Mouse (Mus musculus) forebrain, embryonic 12.5 days (tissue): ENCODE data around the gene Ccdc66. TPM values are rescaled to one million over a fixed set of nuclear protein-coding genes. Genes with fewer than 3 reads are reported as not detected.

Experiments used
- ATAC-seq: fragments of 200-750 bp; cut with Nextera tagmentation; 2 replicates; pipeline ENCODE4 v1.8.0; 2017; ENCODE audit warnings: moderate TSS enrichment; ENCODE audit not compliant: low FRiP score
- H3K27ac ChIP-seq: fragments of 300-500 bp; sonication (generic); 2 replicates; pipeline ENCODE4 v1.5.1; 2016; ENCODE audit warnings: mild to moderate bottlenecking
- H3K27me3 ChIP-seq: fragments of 300-500 bp; sonication (generic); 2 replicates; pipeline ENCODE4 v1.6.1; 2016; ENCODE audit warnings: mild to moderate bottlenecking
- H3K36me3 ChIP-seq: fragments of 300-500 bp; sonication (generic); replicated peaks from 2 replicates; pipeline ENCODE4 v1.6.1; 2016; ENCODE audit warnings: mild to moderate bottlenecking
- H3K4me1 ChIP-seq: fragments of 300-500 bp; sonication (generic); 2 replicates; pipeline ENCODE4 v1.6.1; 2016
- H3K4me2 ChIP-seq: fragments of 300-500 bp; sonication (generic); 2 replicates; pipeline ENCODE4 v1.6.1; 2016; ENCODE audit warnings: mild to moderate bottlenecking, moderate library complexity
- H3K4me3 ChIP-seq: fragments of 300-500 bp; sonication (generic); replicated peaks from 2 replicates; pipeline ENCODE4 v1.5.1; 2016; ENCODE audit warnings: mild to moderate bottlenecking
- H3K9ac ChIP-seq: fragments of 300-500 bp; sonication (generic); 2 replicates; pipeline ENCODE4 v1.6.1; 2016; ENCODE audit warnings: mild to moderate bottlenecking
- H3K9me3 ChIP-seq: fragments of 300-500 bp; sonication (generic); 2 replicates; pipeline ENCODE4 v1.6.1; 2016
- WGBS: fragments of 180-500 bp; shearing (Covaris S2); methylation state at CpG from one replicate; pipeline ENCODE4 v1.1.7; 2016; 5-methylcytosine and 5-hydroxymethylcytosine counted together
- polyA plus RNA-seq: library from polyadenylated mRNA; unstranded; fragments of >200 nt; fragmentation: Nextera tagmentation; extraction: Ambion mirVana; gene quantifications from 2 replicates; pipeline ENCODE4 v1.2.1, GENCODE M21; 2016

Gene Ccdc66
- polyA plus RNA-seq, result 17.3 and 18.6 TPM in 2 replicates

DNA sequence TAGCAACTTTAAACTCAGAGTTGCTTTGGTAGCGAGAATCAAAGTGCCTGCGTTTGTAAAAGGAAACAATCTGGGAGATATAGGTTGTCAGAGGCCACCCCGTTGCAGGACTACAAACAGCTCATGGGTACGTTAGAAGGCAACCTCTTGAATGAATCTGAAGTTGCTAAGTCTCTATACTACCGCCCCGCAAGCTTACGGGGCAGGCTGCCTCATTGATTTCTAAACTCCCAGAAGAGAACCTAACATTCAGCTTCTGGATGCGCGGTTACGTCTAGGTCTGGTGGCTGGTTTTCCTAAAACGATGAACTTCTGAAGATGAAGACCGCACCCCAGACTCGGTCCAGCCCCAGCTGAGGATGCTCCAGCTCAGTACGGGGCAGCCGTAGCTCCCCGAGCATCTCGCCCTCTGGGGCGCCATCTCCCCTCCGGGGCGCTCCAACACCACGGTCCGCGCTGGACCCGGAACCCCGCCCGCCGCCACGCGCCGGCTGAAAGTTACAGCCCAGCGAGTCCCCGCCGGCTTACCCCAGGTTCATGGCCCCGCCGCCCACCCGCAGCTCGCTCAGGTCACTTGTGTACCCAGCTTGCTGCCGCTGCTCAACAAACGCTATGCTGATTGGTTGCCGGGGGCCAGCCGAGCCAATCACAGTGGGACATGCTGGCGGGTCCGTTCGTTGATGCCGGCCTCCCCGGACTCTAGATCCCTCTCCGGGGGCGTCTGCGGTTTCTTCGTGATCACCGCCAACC is at the start of gene Ccdc66:
Gene Ccdc66 (minus strand): TSS at position 567 of the 750 bp plus-strand sequence.
- peak within 1 kb of the TSS; percentile 79 for H3K4me3 ChIP-seq
- H3K4me1 ChIP-seq, result peaks cover 11% of the 10 kb centered on the region
- no peaks in the 10 kb centered on the region; the same call in 1 of the 2 replicates for H3K36me3 ChIP-seq
- peak within 1 kb of the TSS; percentile 69 for H3K4me2 ChIP-seq
- H3K27ac ChIP-seq, result peak within 1 kb of the TSS; percentile 66
- H3K9me3 ChIP-seq, result no peaks in the 10 kb centered on the region
- H3K9ac ChIP-seq, result peak within 1 kb of the TSS; percentile 80
- under 1% methylated on average over 46 of the region's 51 CpGs for WGBS
- peak; percentile 99 for ATAC-seq
- H3K27me3 ChIP-seq, result no peaks in the 10 kb centered on the region

DNA sequence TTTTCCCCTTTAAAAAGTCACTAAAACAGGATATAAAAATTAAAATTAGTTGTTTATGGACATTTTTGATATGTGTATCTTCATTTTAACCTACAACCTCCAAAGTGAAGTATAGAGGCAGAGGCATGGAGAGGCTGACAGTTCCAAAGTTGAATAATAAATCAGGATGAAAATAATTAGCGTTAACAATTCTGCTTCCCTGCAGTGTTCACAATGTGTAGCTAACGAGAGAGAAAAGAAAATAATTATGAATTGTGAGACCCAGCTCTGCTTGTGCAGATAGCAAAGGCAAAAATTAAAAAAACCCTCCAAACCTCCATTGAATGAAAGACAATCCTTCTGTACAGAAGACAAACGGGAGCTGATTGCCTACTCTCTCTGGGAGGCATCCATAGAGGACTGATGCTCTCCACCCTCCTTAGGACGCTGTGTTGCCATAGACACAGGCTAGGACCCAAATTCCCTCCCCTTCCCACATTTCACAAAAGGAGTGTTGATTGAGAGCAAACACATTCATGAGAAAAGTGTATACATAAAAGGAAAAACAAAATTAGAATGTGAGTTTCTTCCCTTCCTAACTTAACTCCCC is 35.7 kb upstream of the Ccdc66 start:
- no peak for ATAC-seq
- WGBS, result 42% methylated on average over 4 of the region's 4 CpGs
- no peaks in the 10 kb centered on the region for H3K36me3 ChIP-seq

GRCm38 (mm10) chr14:27536441-27536840 is 28.2 kb upstream of the Ccdc66 start:
- H3K27ac ChIP-seq, result no peak overlapping the region
- H3K9ac ChIP-seq, result no peak overlapping the region
- ATAC-seq, result no peak
- H3K36me3 ChIP-seq, result no peaks in the 10 kb centered on the region
- no peaks in the 10 kb centered on the region for H3K27me3 ChIP-seq
- WGBS, result 92% methylated on average over 3 of the region's 3 CpGs
- H3K4me2 ChIP-seq, result no peak overlapping the region
- no peaks in the 10 kb centered on the region for H3K4me1 ChIP-seq
- no peak overlapping the region for H3K4me3 ChIP-seq
- no peaks in the 10 kb centered on the region for H3K9me3 ChIP-seq

More for the DNA sequence above, 35.7 kb upstream of the Ccdc66 start:
- Histone ChIP-seq H3K27me3 (no peaks in the 10 kb centered on the region), H3K9me3 (no peaks in the 10 kb centered on the region; the same call in 1 of the 2 replicates), H3K9ac (no peak overlapping the region), H3K27ac (no peak overlapping the region), H3K4me3 (no peak overlapping the region), H3K4me2 (no peak overlapping the region), H3K4me1 (no peaks in the 10 kb centered on the region)

DNA sequence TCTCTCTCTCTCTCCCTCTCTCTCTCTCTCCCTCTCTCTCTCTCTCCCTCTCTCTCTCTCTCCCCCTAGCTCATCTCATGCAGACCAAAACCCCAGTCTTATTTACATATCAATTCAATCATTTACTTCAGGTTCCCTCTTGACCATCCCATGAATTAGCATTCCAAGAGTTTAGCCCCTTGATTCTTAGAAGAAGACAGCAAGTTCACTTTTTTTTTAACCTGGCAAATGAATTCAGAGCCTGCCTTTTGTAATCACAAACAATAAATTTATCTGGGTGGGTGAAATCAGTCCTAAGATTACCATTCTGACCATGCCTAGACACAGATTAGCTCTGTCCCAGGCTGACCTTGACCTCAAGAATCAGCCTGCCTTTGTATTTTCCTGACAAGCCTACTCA is 16.3 kb upstream of the Ccdc66 start:
- no peak for ATAC-seq
- H3K36me3 ChIP-seq, result no peaks in the 10 kb centered on the region
- no peaks in the 10 kb centered on the region for H3K9me3 ChIP-seq
- no peak overlapping the region for H3K4me2 ChIP-seq
- no peak overlapping the region for H3K4me3 ChIP-seq
- no peaks in the 10 kb centered on the region for H3K4me1 ChIP-seq
- H3K9ac ChIP-seq, result no peak overlapping the region
- H3K27ac ChIP-seq, result no peak overlapping the region
- H3K27me3 ChIP-seq, result no peaks in the 10 kb centered on the region

DNA sequence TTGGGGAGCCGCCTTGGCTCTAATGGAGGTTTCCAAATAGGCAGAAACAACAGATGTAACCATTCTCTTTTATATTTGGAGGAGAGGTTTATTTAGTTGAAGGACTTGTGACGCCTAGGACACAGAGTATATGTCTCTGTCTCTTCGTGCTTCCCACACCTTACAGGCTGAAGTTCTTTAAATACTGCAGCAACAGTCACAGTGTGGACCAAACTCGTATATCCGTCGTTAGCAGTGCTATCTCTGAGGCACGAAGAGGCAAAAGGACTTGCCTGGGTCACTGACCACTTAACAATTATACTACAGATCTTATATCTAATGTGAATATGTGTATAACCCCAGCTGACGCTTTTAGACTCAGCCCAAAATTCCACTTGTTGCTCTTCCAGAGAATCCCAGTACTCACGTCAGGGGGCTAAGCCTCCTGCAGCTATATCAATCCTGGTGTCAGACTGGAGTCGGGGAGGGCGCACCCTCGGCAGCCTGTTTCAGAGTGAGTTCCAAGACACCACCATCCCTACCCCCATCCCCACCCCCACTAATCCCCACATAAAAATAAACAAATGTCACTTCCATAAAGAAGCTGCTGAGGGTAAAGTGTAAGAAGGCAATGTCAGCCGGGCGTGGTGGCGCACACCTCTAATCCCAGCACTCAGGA is 513 bp upstream of the Ccdc66 start:
- Histone ChIP-seq H3K36me3 (no peaks in the 10 kb centered on the region; the same call in 1 of the 2 replicates), H3K27me3 (no peaks in the 10 kb centered on the region), H3K4me3 (peak overlapping the region; percentile 79), H3K4me1 (peaks cover 11% of the 10 kb centered on the region), H3K4me2 (peak overlapping the region; percentile 69), H3K9me3 (no peaks in the 10 kb centered on the region), H3K27ac (peak overlapping the region; percentile 66; the same call in 1 of the 2 replicates), H3K9ac (peak overlapping the region; percentile 80)
- WGBS, result 34% methylated on average over 15 of the region's 15 CpGs
- ATAC-seq, result peak; percentile 52

DNA sequence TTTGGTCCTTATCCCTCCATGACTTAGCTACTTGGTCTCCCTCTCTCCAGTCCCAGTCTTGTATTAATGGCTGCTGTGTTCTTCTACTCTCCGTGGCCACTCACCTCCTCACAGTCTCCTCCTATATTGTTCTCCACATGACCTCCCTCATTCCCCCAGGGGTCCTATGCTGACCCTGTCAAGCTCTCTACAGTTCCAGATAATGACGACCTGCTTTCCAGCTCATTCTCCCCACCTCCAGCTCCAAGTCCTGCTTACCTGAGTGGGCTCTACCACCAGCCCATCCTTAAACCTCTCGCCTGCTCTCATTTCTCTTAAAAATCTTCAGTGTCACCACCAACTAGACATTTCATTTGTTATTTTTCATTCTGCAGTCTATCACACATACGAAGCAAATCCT is 7.2 kb downstream of the Ccdc66 start:
- Histone ChIP-seq H3K4me1 (no peaks in the 10 kb centered on the region), H3K27me3 (no peaks in the 10 kb centered on the region), H3K27ac (no peak overlapping the region), H3K36me3 (peaks cover 38% of the 10 kb centered on the region), H3K9me3 (no peaks in the 10 kb centered on the region), H3K4me2 (no peak overlapping the region), H3K9ac (no peak overlapping the region), H3K4me3 (no peak overlapping the region)
- 89% methylated on average over 4 of the region's 4 CpGs for WGBS
- ATAC-seq, result no peak

DNA sequence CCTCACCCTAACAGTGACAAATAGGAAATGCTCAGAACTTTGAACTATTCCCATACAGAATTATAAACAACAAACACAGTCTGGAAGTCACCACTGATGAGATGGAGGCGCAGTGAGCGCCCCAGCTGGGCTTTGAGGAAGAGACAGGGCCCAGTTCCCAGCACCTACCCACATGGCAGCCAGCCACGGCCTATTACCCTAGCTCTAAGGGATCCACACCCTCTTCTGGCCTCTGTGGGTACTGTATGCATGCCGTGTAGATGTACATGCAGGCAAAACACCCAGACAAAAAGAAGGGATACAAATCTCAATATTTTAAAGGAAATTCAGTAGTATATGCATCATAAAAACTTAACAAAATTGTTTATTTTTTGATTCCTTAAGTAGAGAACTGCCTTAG is 14.7 kb downstream of the Ccdc66 start:
- no peak overlapping the region for H3K9ac ChIP-seq
- no peak overlapping the region for H3K4me3 ChIP-seq
- H3K27me3 ChIP-seq, result no peaks in the 10 kb centered on the region
- H3K36me3 ChIP-seq, result peaks cover 87% of the 10 kb centered on the region
- WGBS, result 85% methylated on average over 4 of the region's 4 CpGs
- no peaks in the 10 kb centered on the region for H3K4me1 ChIP-seq
- no peaks in the 10 kb centered on the region for H3K9me3 ChIP-seq
- ATAC-seq, result no peak
- no peak overlapping the region for H3K4me2 ChIP-seq
- H3K27ac ChIP-seq, result no peak overlapping the region

DNA sequence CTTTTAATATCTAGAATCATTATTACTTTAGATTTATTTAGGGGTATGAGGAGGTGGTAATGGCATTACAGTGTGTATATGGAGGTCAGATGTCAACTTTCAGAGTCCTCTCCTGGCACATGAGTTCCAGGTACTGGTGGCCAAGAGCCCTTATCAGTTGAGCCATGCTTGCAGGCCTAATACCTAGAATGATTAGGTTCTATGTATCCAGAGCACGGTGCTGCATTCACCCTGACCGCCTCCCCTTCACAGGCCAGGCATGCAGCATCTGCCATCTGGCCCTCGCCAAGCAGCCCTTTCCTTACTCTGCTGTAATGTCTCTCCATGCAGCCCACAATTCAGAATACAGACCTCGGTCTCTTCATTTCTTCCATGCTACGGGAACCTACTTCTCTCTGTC is 16.9 kb downstream of the Ccdc66 start:
- H3K27ac ChIP-seq, result no peak overlapping the region
- H3K9ac ChIP-seq, result no peak overlapping the region

GRCm38 (mm10) chr14:27446963-27447362 is 61.3 kb downstream of the Ccdc66 start:
- Histone ChIP-seq H3K4me2 (no peak overlapping the region), H3K9me3 (no peaks in the 10 kb centered on the region), H3K4me1 (no peaks in the 10 kb centered on the region), H3K27ac (no peak overlapping the region), H3K4me3 (no peak overlapping the region), H3K27me3 (no peaks in the 10 kb centered on the region), H3K36me3 (peaks cover 37% of the 10 kb centered on the region), H3K9ac (no peak overlapping the region)
- ATAC-seq, result no peak
- 92% methylated on average over 4 of the region's 4 CpGs for WGBS

More for the DNA sequence above, 16.9 kb downstream of the Ccdc66 start:
- Histone ChIP-seq H3K4me2 (no peak overlapping the region), H3K36me3 (peaks cover 84% of the 10 kb centered on the region), H3K27me3 (no peaks in the 10 kb centered on the region), H3K4me3 (no peak overlapping the region), H3K9me3 (no peaks in the 10 kb centered on the region), H3K4me1 (no peaks in the 10 kb centered on the region)
- ATAC-seq, result no peak
- 91% methylated on average over 5 of the region's 5 CpGs for WGBS

- Histone ChIP-seq H3K9ac (no peak overlapping the region), H3K4me2 (no peak overlapping the region), H3K4me3 (no peak overlapping the region), H3K4me1 (no peaks in the 10 kb centered on the region), H3K36me3 (peaks cover 30% of the 10 kb centered on the region), H3K27ac (no peak overlapping the region), H3K9me3 (no peaks in the 10 kb centered on the region), H3K27me3 (no peaks in the 10 kb centered on the region)
- ATAC-seq, result no peak
- WGBS, result 95% methylated on average over 2 of the region's 2 CpGs
Observed at GRCm38 (mm10) chr14:27444851-27445281, 63.4 kb downstream of the Ccdc66 start.

DNA sequence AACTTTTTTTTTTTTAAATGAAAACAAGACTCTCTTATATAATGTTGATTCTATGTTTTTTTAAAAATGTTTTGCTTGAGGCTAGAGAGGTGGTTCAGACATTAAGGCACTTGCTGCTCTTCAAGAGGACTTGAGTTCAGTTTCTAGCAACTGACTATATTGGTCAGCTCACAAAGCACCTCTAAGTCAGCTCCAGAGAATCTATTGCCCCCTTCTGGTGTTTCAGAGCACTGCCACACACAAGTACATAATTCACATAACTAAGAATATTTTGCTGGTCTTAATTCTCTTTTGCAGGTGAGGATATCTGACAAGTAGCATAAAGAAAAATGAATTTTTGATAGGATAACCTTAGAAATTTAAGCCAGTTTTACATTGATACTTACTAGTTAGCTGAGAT is 67.3 kb downstream of the Ccdc66 start:
- Histone ChIP-seq H3K27me3 (no peaks in the 10 kb centered on the region), H3K4me3 (no peak overlapping the region), H3K9me3 (no peaks in the 10 kb centered on the region), H3K36me3 (peaks cover 26% of the 10 kb centered on the region), H3K4me2 (no peak overlapping the region), H3K4me1 (no peaks in the 10 kb centered on the region), H3K9ac (no peak overlapping the region), H3K27ac (no peak overlapping the region)
- ATAC-seq, result no peak

- H3K27me3 ChIP-seq, result no peaks in the 10 kb centered on the region
- peaks cover 21% of the 10 kb centered on the region for H3K36me3 ChIP-seq
- WGBS, result 91% methylated on average over 3 of the region's 3 CpGs
- no peaks in the 10 kb centered on the region for H3K4me1 ChIP-seq
- H3K9me3 ChIP-seq, result peaks cover 4% of the 10 kb centered on the region; the same call in 1 of the 2 replicates
- ATAC-seq, result no peak
- H3K27ac ChIP-seq, result no peak overlapping the region
- no peak overlapping the region for H3K9ac ChIP-seq
- H3K4me2 ChIP-seq, result no peak overlapping the region
- H3K4me3 ChIP-seq, result no peak overlapping the region
Observed at GRCm38 (mm10) chr14:27436826-27437225, 71.4 kb downstream of the Ccdc66 start.
